Mouse (Mus musculus) mouse embryonic stem cell (cell line): Measurements from ENCODE around the gene Dis3.

Experiments used
- in situ Hi-C, 2 experiments: fragments of 300-500 bp; cut with MboI; formaldehyde crosslinking; loops; 1 replicate in 1 of 2; 3 replicates in 1 of 2; pipeline ENCODE4 v1.14.3; 2019 to 2020; ENCODE audit warnings: low sequenced_read_pairs in 2 of 2, low pct_unique_long_range_greater_than_20kb in 1 of 2, mixed read lengths in 1 of 2; ENCODE audit not compliant: unreplicated experiment in 1 of 2

Dis3 gene

GRCm38 (mm10) chr14:99029987-99030386, 69.6 kb downstream of the Dis3 start:
- in situ Hi-C loops: no loop called here
